Mouse (Mus musculus) spleen, postnatal 4 days (tissue): ENCODE measurements around the gene Map2k6.

Source experiments
- DNase-seq, 2 experiments: peaks; one replicate each; pipeline ENCODE4 v3.0.0; 2022; ENCODE audit warnings: low spot score in 2 of 2

Gene Map2k6

GRCm38 (mm10) chr11:110482649-110483048 lies 83.7 kb downstream of the Map2k6 start:
- DNase-seq = no peak

GRCm38 (mm10) chr11:110483165-110483564 lies 84.2 kb downstream of the Map2k6 start:
- DNase-seq = peak in 1 of 2 experiments; percentile 52

- DNase-seq = no peak
Measured at GRCm38 (mm10) chr11:110484426-110484825, 85.5 kb downstream of the Map2k6 start.

- no peak for DNase-seq
Measured at GRCm38 (mm10) chr11:110485081-110485480, 86.2 kb downstream of the Map2k6 start.

GRCm38 (mm10) chr11:110487796-110488195 lies 88.9 kb downstream of the Map2k6 start:
- no peak for DNase-seq

- DNase-seq = no peak
Measured at GRCm38 (mm10) chr11:110488301-110488700, 89.4 kb downstream of the Map2k6 start.

- DNase-seq = no peak
Measured at GRCm38 (mm10) chr11:110495323-110496060, 96.6 kb downstream of the Map2k6 start.

GRCm38 (mm10) chr11:110496061-110496446 lies 97.1 kb downstream of the Map2k6 start:
- peak; percentile 37 to 70 for DNase-seq

- no peak for DNase-seq
Measured at GRCm38 (mm10) chr11:110497743-110498142, 98.8 kb downstream of the Map2k6 start.

- DNase-seq = no peak
Measured at GRCm38 (mm10) chr11:110498651-110499213, 99.8 kb downstream of the Map2k6 start.

GRCm38 (mm10) chr11:110502937-110503670 lies 104.2 kb downstream of the Map2k6 start:
- no peak for DNase-seq

GRCm38 (mm10) chr11:110511466-110511865 lies 112.5 kb downstream of the Map2k6 start:
- DNase-seq = no peak

GRCm38 (mm10) chr11:110518648-110519047 lies 119.7 kb downstream of the Map2k6 start:
- DNase-seq = no peak

- DNase-seq = no peak
Measured at GRCm38 (mm10) chr11:110522906-110523305, 124.0 kb downstream of the Map2k6 start.

- no peak for DNase-seq
Measured at GRCm38 (mm10) chr11:110526156-110526555, 127.2 kb downstream of the Map2k6 start.

- no peak for DNase-seq
Measured at GRCm38 (mm10) chr11:110531087-110531486, 132.2 kb downstream of the Map2k6 start.

- DNase-seq = no peak
Measured at GRCm38 (mm10) chr11:110534856-110535255, 135.9 kb downstream of the Map2k6 start.

GRCm38 (mm10) chr11:110536533-110536932 lies 137.6 kb downstream of the Map2k6 start:
- no peak for DNase-seq

GRCm38 (mm10) chr11:110537602-110538001 lies 138.7 kb downstream of the Map2k6 start:
- peak; percentile 53 to 75 for DNase-seq

- DNase-seq = no peak
Measured at GRCm38 (mm10) chr11:110538206-110538605, 139.3 kb downstream of the Map2k6 start.

- DNase-seq = no peak
Measured at GRCm38 (mm10) chr11:110541933-110542332, 143.0 kb downstream of the Map2k6 start.

GRCm38 (mm10) chr11:110544419-110545210 lies 145.7 kb downstream of the Map2k6 start:
- DNase-seq = no peak
